Mouse (Mus musculus) forebrain, postnatal 0 days (tissue): ENCODE measurements around the gene Gpx8. TPM values are rescaled to one million over a fixed set of nuclear protein-coding genes. Genes with fewer than 3 reads are reported as not detected.
A peak's percentile ranks its signal among the peaks of the same experiment; 100 is the strongest.

Source experiments
- ATAC-seq: fragments of 200-750 bp; cut with Nextera tagmentation; 2 replicates; pipeline ENCODE4 v1.8.0; 2017; ENCODE audit warnings: mild to moderate bottlenecking, moderate library complexity
- DNase-seq: peaks from one replicate; pipeline ENCODE4 v3.0.0-alpha.2; 2015
- H3K27ac ChIP-seq: fragments of 300-500 bp; sonication (generic); 2 replicates; pipeline ENCODE4 v1.5.1; 2014; ENCODE audit warnings: low read depth, mild to moderate bottlenecking, antibody characterized with exemption, low read length, moderate library complexity, mixed read lengths
- H3K27me3 ChIP-seq: fragments of 300-500 bp; sonication (generic); 2 replicates; pipeline ENCODE4 v1.6.1; 2014; ENCODE audit warnings: mild to moderate bottlenecking, low read length, mixed read lengths; ENCODE audit not compliant: insufficient read depth
- H3K36me3 ChIP-seq: fragments of 300-500 bp; sonication (generic); 2 replicates; pipeline ENCODE4 v1.6.1; 2014; ENCODE audit warnings: mild to moderate bottlenecking, moderate library complexity; ENCODE audit not compliant: insufficient read depth
- H3K4me1 ChIP-seq: fragments of 300-500 bp; sonication (generic); 2 replicates; pipeline ENCODE4 v1.6.1; 2014; ENCODE audit warnings: antibody characterized with exemption; ENCODE audit not compliant: insufficient read depth
- H3K4me2 ChIP-seq: fragments of 300-500 bp; sonication (generic); 2 replicates; pipeline ENCODE4 v1.6.1; 2014; ENCODE audit warnings: low read depth, mild to moderate bottlenecking, moderate library complexity
- H3K4me3 ChIP-seq: fragments of 300-500 bp; sonication (generic); 2 replicates; pipeline ENCODE4 v1.5.1; 2014; ENCODE audit warnings: low read depth, low read length, mixed read lengths
- H3K9ac ChIP-seq: fragments of 300-500 bp; sonication (generic); 2 replicates; pipeline ENCODE4 v1.6.1; 2014; ENCODE audit warnings: mild to moderate bottlenecking
- H3K9me3 ChIP-seq: fragments of 300-500 bp; sonication (generic); 2 replicates; pipeline ENCODE4 v1.6.1; 2016; ENCODE audit warnings: low read length
- CTCF ChIP-seq: sonication (generic); IDR thresholded peaks from 2 replicates; pipeline ENCODE4 v1.5.1; 2016; ENCODE audit warnings: antibody characterized with exemption, control low read depth, low read depth
- WGBS: fragments of 180-500 bp; shearing (Covaris S2); extraction: QIAGEN DNeasy Blood & Tissue Kit; methylation state at CpG from one replicate; pipeline ENCODE4 v1.1.7; 2014; 5-methylcytosine and 5-hydroxymethylcytosine counted together
- polyA plus RNA-seq: library from polyadenylated mRNA; unstranded; fragments of >200 nt; fragmentation: Nextera tagmentation; extraction: Ambion mirVana; gene quantifications from 2 replicates; pipeline ENCODE4 v1.2.1, GENCODE M21; 2015
- total RNA-seq: library from RNA; depleted of rRNA; stranded (reverse); fragments of >200 nt; gene quantifications from 2 replicates; pipeline ENCODE4 v1.2.3, GENCODE M21; 2014; rRNA removed

Gene Gpx8
- total RNA-seq: 27.3 and 28.3 TPM in 2 replicates
- polyA plus RNA-seq: 41.7 and 47.6 TPM in 2 replicates

GRCm38 (mm10) chr13:113046211-113046883 lies at the start of gene Gpx8:
Gpx8 (minus strand) TSS chr13:113046410.
- no peaks in the 10 kb centered on the region for H3K36me3 ChIP-seq
- peak within 1 kb of the TSS; percentile 35 for H3K9ac ChIP-seq
- H3K4me3 ChIP-seq: peak within 1 kb of the TSS; percentile 38
- no peaks in the 10 kb centered on the region for H3K27me3 ChIP-seq
- peak; percentile 72 for TF ChIP-seq CTCF
- WGBS: 3% methylated on average over 21 of the region's 21 CpGs
- no peaks in the 10 kb centered on the region; the same call in 1 of the 2 replicates for H3K4me1 ChIP-seq
- H3K4me2 ChIP-seq: peak within 1 kb of the TSS; percentile 55
- no peak within 1 kb of the TSS for H3K27ac ChIP-seq
- ATAC-seq: peak; percentile 90
- H3K9me3 ChIP-seq: no peaks in the 10 kb centered on the region
- DNase-seq: peak; percentile 81

DNA sequence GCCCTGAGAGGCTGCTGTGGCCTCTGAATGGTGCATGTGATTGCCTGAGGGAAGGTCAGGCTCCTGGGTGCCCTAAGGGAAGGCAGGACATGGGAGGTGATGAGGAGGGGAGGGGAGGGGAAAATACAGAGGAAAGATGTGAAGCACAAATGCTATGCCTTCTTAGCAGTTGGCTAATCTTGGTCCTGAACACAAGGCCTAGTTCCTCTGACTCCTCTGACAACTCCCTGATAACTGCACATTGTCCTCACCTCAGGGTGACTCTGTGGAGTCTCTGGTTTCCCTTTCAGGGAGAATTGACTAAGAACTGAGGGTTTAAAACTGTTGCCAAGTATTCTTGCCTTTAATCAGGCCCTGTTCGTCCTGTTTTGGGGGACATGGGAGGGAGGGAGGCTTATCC lies 48.4 kb upstream of the Gpx8 start:
- Histone ChIP-seq H3K27ac (no peak overlapping the region), H3K9ac (no peak overlapping the region), H3K4me1 (no peaks in the 10 kb centered on the region), H3K27me3 (no peaks in the 10 kb centered on the region), H3K4me3 (no peak overlapping the region), H3K9me3 (no peaks in the 10 kb centered on the region), H3K36me3 (no peaks in the 10 kb centered on the region), H3K4me2 (no peak overlapping the region)
- TF ChIP-seq CTCF: no peak
- WGBS: 57% methylated on average over 1 of the region's 1 CpGs
- DNase-seq (no peak), ATAC-seq (no peak)

GRCm38 (mm10) chr13:113090489-113090888 lies 44.3 kb upstream of the Gpx8 start:
- no peaks in the 10 kb centered on the region for H3K27me3 ChIP-seq
- no peak overlapping the region for H3K4me2 ChIP-seq
- H3K27ac ChIP-seq: no peak overlapping the region
- 89% methylated on average over 8 of the region's 8 CpGs for whole genome bisulfite sequencing
- no peak overlapping the region for H3K4me3 ChIP-seq
- H3K9ac ChIP-seq: no peak overlapping the region
- H3K36me3 ChIP-seq: no peaks in the 10 kb centered on the region
- ATAC-seq: no peak
- no peak for TF ChIP-seq CTCF
- H3K4me1 ChIP-seq: no peaks in the 10 kb centered on the region
- no peak for DNase-seq
- H3K9me3 ChIP-seq: no peaks in the 10 kb centered on the region

DNA sequence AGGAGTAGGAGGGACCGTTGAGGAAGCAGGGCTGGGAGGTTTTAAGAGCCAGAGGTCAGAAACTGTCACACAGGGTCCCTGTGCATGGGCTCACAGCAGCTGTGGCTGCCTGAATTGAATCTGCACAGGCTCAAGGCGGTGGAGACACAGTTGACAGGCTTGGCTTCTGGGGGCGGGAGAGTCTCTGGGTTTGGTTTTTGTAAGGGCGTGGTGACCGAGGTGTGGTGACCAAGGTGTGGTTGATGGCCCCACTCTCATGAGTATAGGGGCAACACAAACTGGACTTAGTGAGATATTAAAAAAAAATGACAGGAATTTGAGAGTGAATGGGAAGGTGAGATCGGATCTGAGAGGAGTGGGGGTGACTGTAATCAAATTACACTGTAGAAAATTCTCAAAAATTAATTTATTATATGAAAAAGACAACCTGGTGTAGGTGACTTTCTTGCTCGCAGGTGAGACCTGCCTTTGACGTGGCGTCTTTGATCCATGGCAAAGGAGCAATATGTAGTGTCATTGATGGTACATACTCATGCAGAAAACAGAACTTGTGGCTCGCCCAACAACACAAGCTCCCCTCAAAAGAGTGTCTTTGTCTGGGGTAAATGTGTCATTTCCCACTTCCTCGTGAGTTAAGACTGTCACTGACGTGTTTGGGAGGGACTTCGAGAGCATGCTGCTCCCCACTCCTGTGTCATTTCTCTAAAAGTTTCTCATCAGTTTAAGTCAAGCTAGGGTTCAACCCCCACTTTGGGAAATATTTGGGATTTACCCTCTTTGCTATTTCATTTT lies 41.2 kb upstream of the Gpx8 start:
- Histone ChIP-seq H3K4me2 (no peak overlapping the region), H3K9ac (no peak overlapping the region), H3K36me3 (no peaks in the 10 kb centered on the region), H3K9me3 (no peaks in the 10 kb centered on the region), H3K4me1 (no peaks in the 10 kb centered on the region), H3K27ac (no peak overlapping the region), H3K27me3 (no peaks in the 10 kb centered on the region), H3K4me3 (no peak overlapping the region)
- WGBS: 87% methylated on average over 13 of the region's 13 CpGs
- TF ChIP-seq CTCF: no peak
- ATAC-seq: no peak
- no peak for DNase-seq

GRCm38 (mm10) chr13:113084732-113085131 lies 38.5 kb upstream of the Gpx8 start:
- H3K9ac ChIP-seq: no peak overlapping the region
- no peak overlapping the region for H3K4me3 ChIP-seq
- no peak for DNase-seq
- H3K36me3 ChIP-seq: no peaks in the 10 kb centered on the region
- 88% methylated on average over 5 of the region's 5 CpGs for WGBS
- H3K4me2 ChIP-seq: no peak overlapping the region
- no peak for ATAC-seq
- no peak overlapping the region for H3K27ac ChIP-seq
- H3K9me3 ChIP-seq: no peaks in the 10 kb centered on the region
- TF ChIP-seq CTCF: no peak
- H3K4me1 ChIP-seq: no peaks in the 10 kb centered on the region
- no peaks in the 10 kb centered on the region for H3K27me3 ChIP-seq

DNA sequence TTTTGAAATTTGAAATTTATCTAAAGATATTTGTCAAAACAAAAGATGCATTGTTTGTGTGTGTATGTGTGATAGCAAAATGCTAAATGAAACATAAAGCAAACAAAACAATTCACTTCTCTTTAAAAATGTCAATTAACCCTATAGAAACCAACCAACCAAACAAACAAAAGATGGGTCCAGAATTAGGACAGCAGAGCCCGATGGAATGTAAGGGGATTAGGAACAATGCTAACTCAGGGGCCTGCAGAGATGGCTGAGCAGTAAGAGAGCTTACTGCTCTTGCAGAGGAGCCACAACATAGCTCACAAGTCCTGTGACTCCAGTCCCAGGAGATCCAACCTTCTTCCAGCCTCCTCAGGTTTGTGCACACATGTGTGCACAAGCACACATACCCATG lies 35.9 kb upstream of the Gpx8 start:
- H3K9me3 ChIP-seq: no peaks in the 10 kb centered on the region
- no peaks in the 10 kb centered on the region for H3K4me1 ChIP-seq
- TF ChIP-seq CTCF: no peak
- no peak overlapping the region for H3K4me3 ChIP-seq
- ATAC-seq (no peak), DNase-seq (no peak)
- no peaks in the 10 kb centered on the region for H3K27me3 ChIP-seq
- H3K4me2 ChIP-seq: no peak overlapping the region
- no peak overlapping the region for H3K9ac ChIP-seq
- H3K27ac ChIP-seq: no peak overlapping the region
- H3K36me3 ChIP-seq: no peaks in the 10 kb centered on the region
- 13% methylated on average over 1 of the region's 1 CpGs for WGBS

- WGBS: 72% methylated on average over 9 of the region's 9 CpGs
- peak; percentile 14 for DNase-seq
- Histone ChIP-seq H3K36me3 (no peaks in the 10 kb centered on the region), H3K9ac (no peak overlapping the region), H3K9me3 (no peaks in the 10 kb centered on the region), H3K27me3 (no peaks in the 10 kb centered on the region), H3K27ac (no peak overlapping the region), H3K4me2 (no peak overlapping the region), H3K4me3 (no peak overlapping the region), H3K4me1 (no peaks in the 10 kb centered on the region)
- 0 out of 2 replicates have a peak, but pooled peaks have one; percentile 50 for ATAC-seq
- no peak for TF ChIP-seq CTCF
These were observed 32.8 kb upstream of the Gpx8 start for GRCm38 (mm10) chr13:113079021-113079420.
